Mouse (Mus musculus) midbrain, postnatal 0 days (tissue): ENCODE results near the gene Nipa1. TPM values are rescaled to one million over a fixed set of nuclear protein-coding genes. Genes with fewer than 3 reads are reported as not detected.

ENCODE experiments used
- ATAC-seq: fragments of 200-750 bp; cut with Nextera tagmentation; 2 replicates; pipeline ENCODE4 v1.8.0; 2017; ENCODE audit warnings: moderate number of reproducible peaks, mild to moderate bottlenecking, moderate TSS enrichment, moderate library complexity; ENCODE audit not compliant: low FRiP score
- DNase-seq: peaks from one replicate; pipeline ENCODE4 v3.0.0-alpha.2; 2015; ENCODE audit warnings: low spot score
- H3K27ac ChIP-seq: fragments of 300-500 bp; sonication (generic); 2 replicates; pipeline ENCODE4 v1.5.1; 2014; ENCODE audit warnings: low read depth, mild to moderate bottlenecking, low read length, mixed read lengths
- H3K27me3 ChIP-seq: fragments of 300-500 bp; sonication (generic); 2 replicates; pipeline ENCODE4 v1.6.1; 2014; ENCODE audit warnings: low read length, control low read depth, mixed read lengths; ENCODE audit not compliant: insufficient read depth
- H3K36me3 ChIP-seq: fragments of 300-500 bp; sonication (generic); 2 replicates; pipeline ENCODE4 v1.6.1; 2014; ENCODE audit warnings: low read length, control low read depth, mixed read lengths; ENCODE audit not compliant: insufficient read depth
- H3K4me1 ChIP-seq: fragments of 300-500 bp; sonication (generic); 2 replicates; pipeline ENCODE4 v1.6.1; 2014; ENCODE audit warnings: mild to moderate bottlenecking, control low read depth, antibody characterized with exemption, low read length, mixed read lengths; ENCODE audit not compliant: insufficient read depth
- H3K4me2 ChIP-seq: fragments of 300-500 bp; sonication (generic); 2 replicates; pipeline ENCODE4 v1.6.1; 2014; ENCODE audit warnings: low read depth, mild to moderate bottlenecking, low read length, mixed read lengths; ENCODE audit not compliant: poor library complexity, severe bottlenecking
- H3K4me3 ChIP-seq: fragments of 300-500 bp; sonication (generic); 2 replicates; pipeline ENCODE4 v1.5.1; 2014; ENCODE audit warnings: low read depth, mild to moderate bottlenecking, low read length, moderate library complexity
- H3K9ac ChIP-seq: fragments of 300-500 bp; sonication (generic); replicated peaks from 2 replicates; pipeline ENCODE4 v1.6.1; 2014; ENCODE audit warnings: mild to moderate bottlenecking, low read length, moderate library complexity, mixed read lengths; ENCODE audit not compliant: poor library complexity, severe bottlenecking
- H3K9me3 ChIP-seq: fragments of 300-500 bp; sonication (generic); 2 replicates; pipeline ENCODE4 v1.6.1; 2016; ENCODE audit warnings: low read length, control low read depth
- CTCF ChIP-seq: IDR thresholded peaks from 2 replicates; pipeline ENCODE4 v1.5.1; 2016; ENCODE audit warnings: antibody characterized with exemption, mild to moderate bottlenecking
- WGBS: fragments of 180-500 bp; shearing (Covaris S2); extraction: QIAGEN DNeasy Blood & Tissue Kit; methylation state at CpG from one replicate; pipeline ENCODE4 v1.1.7; 2014; 5-methylcytosine and 5-hydroxymethylcytosine counted together
- polyA plus RNA-seq: library from polyadenylated mRNA; unstranded; fragments of >200 nt; fragmentation: Nextera tagmentation; extraction: Ambion mirVana; gene quantifications from 2 replicates; pipeline ENCODE4 v1.2.1, GENCODE M21; 2015
- total RNA-seq: library from RNA; depleted of rRNA; stranded (reverse); fragments of >200 nt; gene quantifications from 2 replicates; pipeline ENCODE4 v1.2.3, GENCODE M21; 2014

The Nipa1 gene
- total and polyA plus RNA-seq, 2 experiments from 2014 or later: 31.7 to 48.1 TPM

- H3K9ac ChIP-seq: no peak overlapping the region
Measured at GRCm38 (mm10) chr7:55960506-55960905, 59.2 kb downstream of the Nipa1 start.

DNA sequence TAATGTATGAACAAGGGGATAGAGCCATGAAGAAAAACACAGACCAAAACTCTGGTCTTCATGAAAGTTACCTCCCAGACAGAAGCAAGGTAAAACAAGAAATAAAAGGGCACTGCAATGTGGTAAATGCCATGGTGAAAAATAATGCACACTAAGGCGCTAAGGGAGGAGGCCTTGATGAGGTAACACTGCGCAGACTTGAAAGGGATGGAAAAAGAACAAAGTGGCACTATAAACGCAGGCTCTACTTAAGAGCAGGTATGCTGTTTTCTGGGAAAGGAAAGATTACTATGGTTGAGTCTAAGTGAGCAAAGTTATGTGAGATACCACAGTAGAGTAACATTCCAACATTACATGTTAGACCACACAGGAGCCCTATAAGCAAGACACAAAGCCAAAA lies 60.0 kb downstream of the Nipa1 start:
- Histone ChIP-seq H3K9me3 (no peaks in the 10 kb centered on the region), H3K9ac (no peak overlapping the region), H3K27ac (no peak overlapping the region), H3K36me3 (no peaks in the 10 kb centered on the region), H3K4me1 (peaks cover 6% of the 10 kb centered on the region), H3K4me2 (no peak overlapping the region), H3K27me3 (no peaks in the 10 kb centered on the region), H3K4me3 (no peak overlapping the region)
- no peak for DNase-seq
- 95% methylated on average over 3 of the region's 3 CpGs for WGBS
- no peak for ATAC-seq
- TF ChIP-seq CTCF: no peak

More at GRCm38 (mm10) chr7:55960506-55960905, 59.2 kb downstream of the Nipa1 start:
- no peak overlapping the region for H3K27ac ChIP-seq
- no peaks in the 10 kb centered on the region for H3K27me3 ChIP-seq
- TF ChIP-seq CTCF: no peak
- no peak overlapping the region for H3K4me3 ChIP-seq
- no peak for DNase-seq
- H3K4me1 ChIP-seq: peaks cover 6% of the 10 kb centered on the region
- no peak overlapping the region for H3K4me2 ChIP-seq
- H3K9me3 ChIP-seq: no peaks in the 10 kb centered on the region
- H3K36me3 ChIP-seq: no peaks in the 10 kb centered on the region
- WGBS: 98% methylated on average over 1 of the region's 1 CpGs
- ATAC-seq: no peak

DNA sequence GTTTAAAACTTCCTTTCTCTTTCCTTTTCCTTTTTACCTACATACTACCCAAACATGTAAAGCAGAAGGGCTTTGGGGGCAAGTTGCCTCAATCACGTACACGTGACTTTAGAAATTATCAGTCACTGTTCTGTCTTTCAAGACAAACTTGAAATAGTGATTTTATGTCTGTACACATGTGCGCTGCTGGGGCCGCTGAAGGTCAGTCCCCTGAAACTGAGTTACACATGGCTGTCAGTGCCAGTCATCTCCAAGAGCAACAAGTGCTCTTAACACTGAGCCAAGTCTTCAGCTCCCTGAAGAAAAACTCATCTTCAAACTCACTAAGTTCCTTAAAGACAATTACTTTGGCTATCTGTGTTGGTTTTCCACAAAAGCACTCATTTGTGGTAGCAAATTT lies 61.8 kb downstream of the Nipa1 start:
- Histone ChIP-seq H3K4me1 (peaks cover 3% of the 10 kb centered on the region; the same call in 1 of the 2 replicates), H3K9ac (no peak overlapping the region), H3K9me3 (no peaks in the 10 kb centered on the region), H3K36me3 (no peaks in the 10 kb centered on the region), H3K27ac (no peak overlapping the region), H3K27me3 (no peaks in the 10 kb centered on the region), H3K4me3 (no peak overlapping the region), H3K4me2 (no peak overlapping the region)
- DNase-seq (no peak), ATAC-seq (no peak)
- 97% methylated on average over 4 of the region's 4 CpGs for WGBS
- no peak for TF ChIP-seq CTCF

DNA sequence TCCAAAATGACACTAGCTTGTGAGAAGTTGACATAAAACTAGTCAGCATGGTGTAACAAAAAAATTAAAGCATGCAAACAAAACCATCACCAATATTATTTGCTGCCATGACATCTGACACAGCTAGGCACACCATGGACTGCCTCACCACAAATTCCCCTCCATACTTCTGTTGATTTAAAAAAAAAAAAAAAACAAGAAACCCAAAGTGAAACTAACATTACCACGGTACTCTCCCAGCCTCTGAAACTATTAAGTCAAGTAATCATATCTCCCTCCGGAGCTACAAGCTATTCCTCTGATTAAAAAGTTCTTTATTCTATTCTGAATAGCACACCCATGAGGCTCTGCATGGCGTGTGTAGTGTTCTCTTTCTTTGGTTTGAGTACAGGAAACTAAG lies 62.6 kb downstream of the Nipa1 start:
- Histone ChIP-seq H3K4me3 (no peak overlapping the region), H3K36me3 (no peaks in the 10 kb centered on the region), H3K4me2 (no peak overlapping the region), H3K9ac (no peak overlapping the region), H3K4me1 (peaks cover 3% of the 10 kb centered on the region; the same call in 1 of the 2 replicates), H3K27me3 (no peaks in the 10 kb centered on the region), H3K9me3 (no peaks in the 10 kb centered on the region), H3K27ac (no peak overlapping the region)
- no peak for TF ChIP-seq CTCF
- DNase-seq (no peak), ATAC-seq (no peak)
- over 99% methylated on average over 3 of the region's 3 CpGs for WGBS

DNA sequence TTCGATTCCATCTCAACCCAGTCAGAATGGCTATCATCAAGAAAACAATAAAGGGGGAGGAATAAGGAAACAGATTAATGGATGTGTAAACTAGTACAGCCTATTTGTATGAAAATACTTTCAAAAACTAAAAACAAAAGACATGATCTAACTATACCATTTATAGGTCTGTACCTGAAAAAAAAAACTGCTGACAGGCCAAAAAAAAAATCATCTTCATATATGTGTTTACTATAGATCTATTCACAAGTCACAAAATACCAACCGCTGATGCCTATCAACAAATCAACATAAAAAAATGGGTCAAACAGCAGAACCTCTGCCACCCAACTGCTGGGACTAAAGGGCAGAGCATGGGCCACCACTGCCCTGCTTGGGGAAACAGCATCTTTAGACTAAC lies 63.7 kb downstream of the Nipa1 start:
- Histone ChIP-seq H3K9ac (no peak overlapping the region), H3K36me3 (no peaks in the 10 kb centered on the region), H3K9me3 (no peaks in the 10 kb centered on the region), H3K4me3 (no peak overlapping the region), H3K4me2 (no peak overlapping the region), H3K27me3 (no peaks in the 10 kb centered on the region), H3K4me1 (peaks cover 2% of the 10 kb centered on the region; the same call in 1 of the 2 replicates), H3K27ac (no peak overlapping the region)
- WGBS: 98% methylated on average over 2 of the region's 2 CpGs
- TF ChIP-seq CTCF: no peak
- no peak for DNase-seq
- no peak for ATAC-seq

- Histone ChIP-seq H3K4me2 (no peak overlapping the region), H3K27me3 (no peaks in the 10 kb centered on the region), H3K9ac (no peak overlapping the region), H3K4me1 (no peaks in the 10 kb centered on the region), H3K27ac (no peak overlapping the region), H3K9me3 (no peaks in the 10 kb centered on the region), H3K36me3 (0 out of 2 replicates have a peak, but pooled peaks cover 3% of the 10 kb centered on the region), H3K4me3 (no peak overlapping the region)
- DNase-seq (no peak), ATAC-seq (no peak)
- no peak for TF ChIP-seq CTCF
- WGBS: 92% methylated on average over 4 of the region's 4 CpGs
Measured at GRCm38 (mm10) chr7:55938341-55938740, 81.4 kb downstream of the Nipa1 start.
